Mouse (Mus musculus): Measurements from ENCODE around the gene Paqr4. TPM values are rescaled to one million over a fixed set of nuclear protein-coding genes. Genes with fewer than 3 reads are reported as not detected.

Gene Paqr4
- total RNA-seq, 2 experiments from 2014 or later: 8.5 to 12.7 TPM

DNA sequence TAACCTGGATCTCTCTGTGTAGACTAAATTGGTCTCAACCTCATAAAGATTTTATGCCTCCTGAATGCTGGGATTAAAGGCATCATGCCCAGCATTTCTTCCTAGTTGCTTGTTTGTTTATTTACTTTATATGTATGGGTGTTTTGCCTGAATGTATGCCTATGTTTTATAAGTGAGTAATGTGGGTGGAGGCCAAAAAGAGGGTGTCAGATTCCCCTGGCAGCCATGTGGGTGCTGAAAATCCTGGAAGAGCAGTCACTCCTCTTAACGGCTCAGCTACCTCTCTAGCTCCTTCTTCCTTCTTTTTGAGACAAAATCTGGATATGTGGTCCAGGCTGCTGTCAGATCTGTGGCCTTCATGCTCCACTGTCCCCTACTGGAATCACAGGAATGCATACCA lies 10.2 kb downstream of the Paqr4 start:
- DNase-seq (ENCODE audit: low spot score in 2 of 2): no peak

- DNase-seq (ENCODE audit: low spot score in 2 of 2): peak; percentile 42 to 68
Measured at GRCm38 (mm10) chr17:23726758-23727142, 13.9 kb downstream of the Paqr4 start.

- peak; percentile 95 to 96 for DNase-seq (ENCODE audit: low spot score in 2 of 2)
Measured at GRCm38 (mm10) chr17:23725999-23726757, 14.5 kb downstream of the Paqr4 start, which contains the start of gene Pkmyt1. TSS of gene Pkmyt1 (plus strand) at chr17:23726336.

DNA sequence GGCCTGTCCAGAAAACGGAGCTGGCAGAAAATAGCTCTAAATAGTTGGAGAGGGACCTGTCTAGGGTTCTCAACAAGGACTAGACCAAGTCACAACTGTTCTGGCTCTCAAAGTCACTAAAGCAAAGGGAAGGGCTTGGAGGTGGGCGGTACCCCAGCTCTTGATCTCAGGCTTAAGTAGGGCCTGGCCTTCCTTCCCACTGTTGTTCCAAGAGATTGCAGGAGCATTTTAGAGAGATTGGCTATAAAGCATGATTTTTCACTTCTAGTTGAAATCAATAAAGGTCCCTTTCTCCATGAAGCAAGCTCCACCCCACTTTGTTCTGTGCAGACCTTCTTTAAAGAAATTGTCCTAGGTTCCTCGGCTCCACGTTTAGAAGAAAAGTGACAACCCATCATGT lies 15.2 kb downstream of the Paqr4 start:
- DNase-seq (ENCODE audit: low spot score in 2 of 2): no peak

- DNase-seq (ENCODE audit: low spot score in 2 of 2): no peak
Measured at GRCm38 (mm10) chr17:23722376-23723125, 18.1 kb downstream of the Paqr4 start, which contains the start of gene 1520401A03Rik. TSS of gene 1520401A03Rik (minus strand) at chr17:23722783.

DNA sequence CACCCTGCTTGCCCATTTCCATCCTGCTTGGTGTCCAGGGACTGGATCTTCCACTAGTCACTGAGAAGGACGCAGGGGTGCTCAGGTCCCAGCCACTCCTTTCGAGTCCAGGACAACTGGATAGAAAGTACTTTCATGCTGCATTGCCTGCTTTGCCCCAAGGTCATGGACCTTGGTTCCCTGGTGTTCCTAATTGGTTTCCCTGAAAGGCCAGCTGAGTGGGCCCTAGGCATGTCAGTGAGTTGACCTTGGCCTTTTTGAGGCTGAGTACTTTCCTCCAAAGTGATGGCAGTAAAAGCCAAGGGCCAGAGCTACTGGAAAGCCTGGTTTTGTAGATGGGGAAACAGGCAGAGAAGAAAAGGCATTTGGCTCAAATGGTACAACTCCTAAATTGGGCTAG lies 18.8 kb downstream of the Paqr4 start:
- DNase-seq (ENCODE audit: low spot score in 2 of 2): peak in 1 of 2 experiments; percentile 41

- no peak for DNase-seq (ENCODE audit: low spot score in 2 of 2)
Measured at GRCm38 (mm10) chr17:23719455-23719854, 21.2 kb downstream of the Paqr4 start.

GRCm38 (mm10) chr17:23717003-23717402 lies 23.7 kb downstream of the Paqr4 start:
- no peak for DNase-seq (ENCODE audit: low spot score in 2 of 2)

- DNase-seq (ENCODE audit: low spot score in 2 of 2): peak; percentile 76 to 82
Measured at GRCm38 (mm10) chr17:23706212-23706611, 34.5 kb downstream of the Paqr4 start.

GRCm38 (mm10) chr17:23705525-23706104 lies 35.1 kb downstream of the Paqr4 start:
- DNase-seq (ENCODE audit: low spot score in 2 of 2): no peak

GRCm38 (mm10) chr17:23704741-23705140 lies 35.9 kb downstream of the Paqr4 start:
- DNase-seq (ENCODE audit: low spot score in 2 of 2): no peak

GRCm38 (mm10) chr17:23703301-23703700 lies 37.4 kb downstream of the Paqr4 start:
- DNase-seq (ENCODE audit: low spot score in 2 of 2): no peak

DNA sequence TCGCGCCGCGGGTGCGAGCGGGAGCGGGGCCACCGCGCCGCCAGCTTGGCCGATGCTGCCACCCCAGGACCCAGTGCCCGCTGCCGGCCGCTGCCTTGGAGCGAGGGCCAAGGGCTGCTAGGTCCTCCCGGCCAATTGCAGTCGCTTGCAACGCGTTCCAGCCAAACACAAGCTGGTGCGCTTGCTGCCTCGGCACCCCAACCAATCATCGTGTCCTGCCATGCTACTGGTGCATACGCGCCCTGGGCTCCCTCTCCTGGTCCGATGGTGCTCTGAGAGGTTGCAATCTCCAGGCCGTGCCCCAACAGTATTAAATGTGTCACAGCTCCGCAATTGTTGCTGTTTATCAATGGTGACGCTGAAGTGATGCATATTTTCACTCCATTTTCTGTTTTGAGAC lies 40.6 kb downstream of the Paqr4 start:
- peak; percentile 83 for DNase-seq (ENCODE audit: low spot score in 2 of 2)

GRCm38 (mm10) chr17:23699131-23700077 lies 41.3 kb downstream of the Paqr4 start:
- DNase-seq (ENCODE audit: low spot score in 2 of 2): peak; percentile 45 to 62

DNA sequence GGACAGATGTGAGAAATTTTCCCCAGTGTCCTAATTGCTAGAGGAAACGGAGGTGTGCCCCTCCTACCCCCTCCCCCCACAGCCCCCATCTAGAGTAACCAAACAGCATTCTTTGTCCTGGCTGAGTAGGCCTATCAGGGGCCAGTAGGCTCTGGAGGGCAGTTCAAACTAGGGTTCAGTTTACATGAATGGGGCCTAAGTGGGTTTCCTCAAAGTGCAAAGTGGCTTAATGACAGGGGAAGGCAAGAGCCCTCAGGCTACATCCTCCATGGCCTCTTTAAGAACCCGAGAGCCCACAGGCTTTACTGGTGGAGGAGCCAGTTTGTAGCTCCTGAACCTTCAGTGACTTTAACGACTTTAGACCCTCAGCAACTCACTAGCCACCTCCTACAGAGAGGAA lies 44.9 kb downstream of the Paqr4 start:
- DNase-seq (ENCODE audit: low spot score in 2 of 2): no peak

GRCm38 (mm10) chr17:23694491-23694890 lies 46.2 kb downstream of the Paqr4 start:
- no peak for DNase-seq (ENCODE audit: low spot score in 2 of 2)

Other genes with a start within 250 kb of the Paqr4 start
- 10 to 100 TPM; 11.0 to 12.3 TPM for gene Zfp213, start 176.6 kb downstream of the Paqr4 start, total RNA-seq (2021)
- gene Zfp13, start 141.4 kb downstream of the Paqr4 start, total RNA-seq (2021): 1 to 10 TPM; 6.2 to 6.3 TPM
- not detected for gene Zscan10, start 140.0 kb downstream of the Paqr4 start, total RNA-seq (2021)
- under 1 TPM; 0.10 TPM for gene Mmp25, start 95.6 kb downstream of the Paqr4 start, total RNA-seq (2021)
- gene Bicdl2, start 80.4 kb downstream of the Paqr4 start, total RNA-seq (2021): not detected
- gene Hcfc1r1, start 67.3 kb downstream of the Paqr4 start, total RNA-seq (2021): 100 to 1,000 TPM; 153 to 154 TPM
- 10 to 100 TPM; 23.1 to 23.3 TPM for gene Thoc6, start 67.0 kb downstream of the Paqr4 start, total RNA-seq (2021)
- 100 to 1,000 TPM; 224 to 359 TPM for gene Tnfrsf12a, start 63.4 kb downstream of the Paqr4 start, total RNA-seq (2021)
- gene Cldn6, start 61.6 kb downstream of the Paqr4 start, total RNA-seq (2021): not detected
- gene Cldn9, start 56.8 kb downstream of the Paqr4 start, total RNA-seq (2021): not detected
- 1 to 10 TPM; 2.2 to 6.7 TPM for gene 1520401A03Rik, start 18.1 kb downstream of the Paqr4 start, total RNA-seq (2021)
- 1 to 10 TPM; 2.1 to 2.4 TPM for gene Pkmyt1, start 14.5 kb downstream of the Paqr4 start, total RNA-seq (2021)
- under 1 TPM in 1 of 2 experiments, not detected in 1; 0.13 TPM for gene Kremen2, start 5.0 kb upstream of the Paqr4 start, total RNA-seq (2021)
- gene Flywch1, start 30.7 kb upstream of the Paqr4 start, total RNA-seq (2021): 10 to 100 TPM; 72.5 to 89.3 TPM
- 10 to 100 TPM in 1 of 2 experiments, 1 to 10 TPM in 1; 8.2 to 10.9 TPM for gene Flywch2, start 45.2 kb upstream of the Paqr4 start, total RNA-seq (2021)
- gene Srrm2, start 49.7 kb upstream of the Paqr4 start, total RNA-seq (2021): 100 to 1,000 TPM; 480 to 746 TPM
- 100 to 1,000 TPM; 352 to 413 TPM for gene Elob, start 88.3 kb upstream of the Paqr4 start, total RNA-seq (2021)
- gene Prss33, start 95.2 kb upstream of the Paqr4 start, total RNA-seq (2021): not detected
- not detected for gene Prss32, start 103.0 kb upstream of the Paqr4 start, total RNA-seq (2021)
- under 1 TPM; 0.60 to 0.74 TPM for gene Prss41, start 103.3 kb upstream of the Paqr4 start, total RNA-seq (2021)
- gene Prss21, start 127.2 kb upstream of the Paqr4 start, total RNA-seq (2021): not detected
- not detected for gene Dcpp1, start 140.0 kb upstream of the Paqr4 start, total RNA-seq (2021)
- gene Dcpp2, start 140.0 kb upstream of the Paqr4 start, total RNA-seq (2021): not detected
- gene Dcpp3, start 176.6 kb upstream of the Paqr4 start, total RNA-seq (2021): not detected
- not detected for gene Sbp, start 200.8 kb upstream of the Paqr4 start, total RNA-seq (2021)
- not detected for gene Sbpl, start 214.4 kb upstream of the Paqr4 start, total RNA-seq (2021)
- under 1 TPM in 1 of 2 experiments, not detected in 1; 0.64 TPM for gene Prss30, start 239.7 kb upstream of the Paqr4 start, total RNA-seq (2021)

Measured in adrenal gland, adult 18-20 months (tissue).